Mouse (Mus musculus): Measurements from ENCODE around the gene Pink1. TPM values are rescaled to one million over a fixed set of nuclear protein-coding genes. Genes with fewer than 3 reads are reported as not detected.
A peak's percentile ranks its signal among the peaks of the same experiment; 100 is the strongest.

Gene Pink1
- 9.3 and 15.0 TPM in 2 replicates for total RNA-seq (2014; fragmentation: Nextera tagmentation)
- 19.4 and 27.0 TPM in 2 replicates for total RNA-seq (2017)
- 26.5 and 30.1 TPM in 2 replicates for polyA plus RNA-seq (2012)

GRCm38 (mm10) chr4:138326077-138326695 is at the start of gene Pink1:
Gene Pink1 (minus strand): TSS chr4:138326307.
- ATAC-seq (ENCODE audit: extremely low read depth, insufficient number of reproducible peaks, low FRiP score, poor library complexity, severe bottlenecking) (peak; percentile 47; the same call in 1 of the 2 replicates), DNase-seq (ENCODE audit: low spot score) (peak; percentile 88)
- H3K27me3 ChIP-seq (ENCODE audit: insufficient read depth, low read length), result peaks cover 9% of the 10 kb centered on the region
- H3K4me3 ChIP-seq (ENCODE audit: low read depth, low read length), result peak within 1 kb of the TSS; percentile 83
- H3K36me3 ChIP-seq (replicated peaks), result no peaks in the 10 kb centered on the region
- peaks cover 2% of the 10 kb centered on the region; the same call in 1 of the 2 replicates for H3K9me3 ChIP-seq (replicated peaks)
- TF ChIP-seq GATA1 (IDR thresholded peaks at IDR 0.05; ENCODE audit: borderline replicate concordance, low read length), result no peak
- peak; percentile 90 for TF ChIP-seq CTCF (IDR thresholded peaks at IDR 0.05; ENCODE audit: low read depth, low read length)
- H3K4me1 ChIP-seq (ENCODE audit: insufficient read depth, low read depth, low read length), result peaks cover 10% of the 10 kb centered on the region

GRCm38 (mm10) chr4:138375117-138375516 is 49.0 kb upstream of the Pink1 start:
- Histone ChIP-seq H3K4me1 (ENCODE audit: insufficient read depth, low read depth, low read length) (peaks cover 4% of the 10 kb centered on the region; the same call in 1 of the 2 replicates), H3K9me3 (replicated peaks) (no peaks in the 10 kb centered on the region), H3K4me3 (ENCODE audit: low read depth, low read length) (no peak overlapping the region), H3K36me3 (replicated peaks) (no peaks in the 10 kb centered on the region), H3K27me3 (ENCODE audit: insufficient read depth, low read length) (0 out of 2 replicates have a peak, but pooled peaks cover 3% of the 10 kb centered on the region)
- DNase-seq (ENCODE audit: low spot score) (no peak), ATAC-seq (ENCODE audit: extremely low read depth, insufficient number of reproducible peaks, low FRiP score, poor library complexity, severe bottlenecking) (no peak)
- TF ChIP-seq POLR2AphosphoS5 (IDR thresholded peaks at IDR 0.05; ENCODE audit: insufficient replicate concordance, low read depth, low read length) (no peak), GATA2 (IDR thresholded peaks at IDR 0.05; ENCODE audit: borderline replicate concordance, low read depth, low read length) (no peak), CTCF (IDR thresholded peaks at IDR 0.05; ENCODE audit: low read depth, low read length) (no peak), TAL1 (conservative IDR thresholded peaks at IDR 0.05; ENCODE audit: low read depth, low read length) (no peak), GATA1 (IDR thresholded peaks at IDR 0.05; ENCODE audit: borderline replicate concordance, low read length) (no peak)

GRCm38 (mm10) chr4:138370996-138371516 is 44.9 kb upstream of the Pink1 start:
- no peak for TF ChIP-seq GATA1 (IDR thresholded peaks at IDR 0.05; ENCODE audit: borderline replicate concordance, low read length)
- no peak for TF ChIP-seq POLR2AphosphoS5 (IDR thresholded peaks at IDR 0.05; ENCODE audit: insufficient replicate concordance, low read depth, low read length)
- TF ChIP-seq CTCF (IDR thresholded peaks at IDR 0.05; ENCODE audit: low read depth, low read length), result no peak
- no peak for TF ChIP-seq GATA2 (IDR thresholded peaks at IDR 0.05; ENCODE audit: borderline replicate concordance, low read depth, low read length)
- no peak for TF ChIP-seq TAL1 (conservative IDR thresholded peaks at IDR 0.05; ENCODE audit: low read depth, low read length)
- Histone ChIP-seq H3K4me1 (ENCODE audit: insufficient read depth, low read depth, low read length) (no peaks in the 10 kb centered on the region; the same call in 1 of the 2 replicates), H3K36me3 (replicated peaks) (no peaks in the 10 kb centered on the region), H3K9me3 (replicated peaks) (no peaks in the 10 kb centered on the region), H3K4me3 (ENCODE audit: low read depth, low read length) (no peak overlapping the region), H3K27me3 (ENCODE audit: insufficient read depth, low read length) (peaks cover 6% of the 10 kb centered on the region; the same call in 1 of the 2 replicates)
- ATAC-seq (ENCODE audit: extremely low read depth, insufficient number of reproducible peaks, low FRiP score, poor library complexity, severe bottlenecking) (no peak), DNase-seq (ENCODE audit: low spot score) (no peak)

- ATAC-seq (ENCODE audit: extremely low read depth, insufficient number of reproducible peaks, low FRiP score, poor library complexity, severe bottlenecking), result no peak
- Histone ChIP-seq H3K9me3 (replicated peaks) (no peaks in the 10 kb centered on the region), H3K36me3 (replicated peaks) (no peaks in the 10 kb centered on the region), H3K4me1 (ENCODE audit: insufficient read depth, low read depth, low read length) (no peaks in the 10 kb centered on the region; the same call in 1 of the 2 replicates), H3K4me3 (ENCODE audit: low read depth, low read length) (no peak overlapping the region), H3K27me3 (ENCODE audit: insufficient read depth, low read length) (peaks cover 8% of the 10 kb centered on the region; the same call in 1 of the 2 replicates)
- no peak for DNase-seq (ENCODE audit: low spot score)
- TF ChIP-seq POLR2AphosphoS5 (IDR thresholded peaks at IDR 0.05; ENCODE audit: insufficient replicate concordance, low read depth, low read length), result no peak
- no peak for TF ChIP-seq TAL1 (conservative IDR thresholded peaks at IDR 0.05; ENCODE audit: low read depth, low read length)
- TF ChIP-seq CTCF (IDR thresholded peaks at IDR 0.05; ENCODE audit: low read depth, low read length), result no peak
- TF ChIP-seq GATA1 (IDR thresholded peaks at IDR 0.05; ENCODE audit: borderline replicate concordance, low read length), result no peak
- TF ChIP-seq GATA2 (IDR thresholded peaks at IDR 0.05; ENCODE audit: borderline replicate concordance, low read depth, low read length), result no peak
Observed at GRCm38 (mm10) chr4:138368498-138369260, 42.6 kb upstream of the Pink1 start.

- no peaks in the 10 kb centered on the region for H3K36me3 ChIP-seq (replicated peaks)
- no peaks in the 10 kb centered on the region; the same call in 1 of the 2 replicates for H3K4me1 ChIP-seq (ENCODE audit: insufficient read depth, low read depth, low read length)
- ATAC-seq (ENCODE audit: extremely low read depth, insufficient number of reproducible peaks, low FRiP score, poor library complexity, severe bottlenecking) (no peak), DNase-seq (ENCODE audit: low spot score) (no peak)
- H3K9me3 ChIP-seq (replicated peaks), result no peaks in the 10 kb centered on the region
- H3K4me3 ChIP-seq (ENCODE audit: low read depth, low read length), result no peak within 1 kb of the TSS
- peaks cover 8% of the 10 kb centered on the region; the same call in 1 of the 2 replicates for H3K27me3 ChIP-seq (ENCODE audit: insufficient read depth, low read length)
- TF ChIP-seq CTCF (IDR thresholded peaks at IDR 0.05; ENCODE audit: low read depth, low read length), result no peak
- no peak for TF ChIP-seq GATA2 (IDR thresholded peaks at IDR 0.05; ENCODE audit: borderline replicate concordance, low read depth, low read length)
- TF ChIP-seq TAL1 (conservative IDR thresholded peaks at IDR 0.05; ENCODE audit: low read depth, low read length), result no peak
- no peak for TF ChIP-seq GATA1 (IDR thresholded peaks at IDR 0.05; ENCODE audit: borderline replicate concordance, low read length)
- TF ChIP-seq POLR2AphosphoS5 (IDR thresholded peaks at IDR 0.05; ENCODE audit: insufficient replicate concordance, low read depth, low read length), result no peak
Observed at GRCm38 (mm10) chr4:138367641-138368497, 41.8 kb upstream of the Pink1 start, which contains the start of gene Cda. Gene Cda (minus strand): TSS chr4:138367992.

Measured in G1E (cell line).